Mouse (Mus musculus) CD4-positive naive resting alpha-beta T cell, adult 57 days (primary cell): ENCODE results near the gene Gm17622. TPM values are rescaled to one million over a fixed set of nuclear protein-coding genes. Genes with fewer than 3 reads are reported as not detected.

Experiments
- total RNA-seq: library from RNA; stranded (reverse); gene quantifications from one replicate; pipeline ENCODE4 v1.2.4, GENCODE M21; 2023

Gm17622 gene
- total RNA-seq, result not detected

GRCm38 (mm10) chr13:96490433-96490832 is at the start of gene Gm17622:
Gene Gm17622 (plus strand): TSS chr13:96490733.

GRCm38 (mm10) chr13:96470957-96471356 is 19.6 kb upstream of the Gm17622 start, which contains the start of gene Ankdd1b:
Gene Ankdd1b (minus strand): TSS chr13:96471198.

Other genes starting within 250 kb of the Gm17622 start
- 26.6 TPM for gene Poc5, start 102.4 kb upstream of the Gm17622 start, total RNA-seq
- not detected for gene Ankdd1b, start 19.5 kb upstream of the Gm17622 start, total RNA-seq
- 10.9 TPM for gene Polk, start 51.8 kb downstream of the Gm17622 start, total RNA-seq
- gene Col4a3bp, start 51.9 kb downstream of the Gm17622 start, total RNA-seq, result 62.2 TPM
- 117 TPM for gene Hmgcr, start 180.2 kb downstream of the Gm17622 start, total RNA-seq